Mouse (Mus musculus) cerebellum, adult 2 months (tissue): ENCODE data around the gene Phf20. TPM values are rescaled to one million over a fixed set of nuclear protein-coding genes. Genes with fewer than 3 reads are reported as not detected.
A peak's percentile ranks its signal among the peaks of the same experiment; 100 is the strongest.
"Not testable (repeated sequence)": the region's sequence is repeated elsewhere in the genome, so short reads cannot be mapped to it uniquely, and the experiment has no call there.

ENCODE experiments used
- DNase-seq, 2 experiments: peaks; one replicate each; pipeline ENCODE4 v3.0.0; 2021
- H3K27ac ChIP-seq: fragments of 200-500 bp; 2 replicates; pipeline ENCODE4 v1.5.1; 2012; ENCODE audit warnings: low read length, control low read depth, inconsistent platforms; ENCODE audit not compliant: insufficient read depth
- H3K27me3 ChIP-seq: fragments of 200-500 bp; 2 replicates; pipeline ENCODE4 v1.6.1; 2012; ENCODE audit warnings: inconsistent platforms, mild to moderate bottlenecking, low read length, moderate library complexity; ENCODE audit not compliant: control insufficient read depth, insufficient read depth
- H3K4me1 ChIP-seq: fragments of 200-500 bp; 2 replicates; pipeline ENCODE4 v1.6.1; 2011; ENCODE audit warnings: low read length; ENCODE audit not compliant: control insufficient read depth, insufficient read depth
- H3K4me3 ChIP-seq: fragments of 200-500 bp; replicated peaks from 2 replicates; pipeline ENCODE3; 2011; ENCODE audit warnings: mild to moderate bottlenecking, low read depth, low read length, control low read depth; ENCODE audit not compliant: insufficient read depth
- CTCF ChIP-seq: fragments of 200-500 bp; IDR thresholded peaks from 2 replicates; pipeline ENCODE4 v1.5.1; 2011; ENCODE audit warnings: low read depth, mild to moderate bottlenecking, control low read depth, low read length, moderate library complexity, borderline replicate concordance; ENCODE audit not compliant: insufficient read depth
- POLR2A ChIP-seq: fragments of 200-500 bp; IDR thresholded peaks from 2 replicates; pipeline ENCODE4 v1.6.1; 2011; ENCODE audit warnings: low read length, control low read depth, borderline replicate concordance; ENCODE audit not compliant: insufficient read depth
- WGBS: fragments of 180-500 bp; shearing (Covaris S2); methylation state at CpG from one replicate; pipeline ENCODE4 v1.1.7; 2018; 5-methylcytosine and 5-hydroxymethylcytosine counted together
- polyA plus RNA-seq: library from polyadenylated mRNA; depleted of rRNA; stranded (reverse); fragments of >200 nt; gene quantifications from 2 replicates; pipeline ENCODE4 v1.2.3, GENCODE M21; 2012

Phf20 gene
- polyA plus RNA-seq, 1 experiment, result 44.6 TPM

DNA sequence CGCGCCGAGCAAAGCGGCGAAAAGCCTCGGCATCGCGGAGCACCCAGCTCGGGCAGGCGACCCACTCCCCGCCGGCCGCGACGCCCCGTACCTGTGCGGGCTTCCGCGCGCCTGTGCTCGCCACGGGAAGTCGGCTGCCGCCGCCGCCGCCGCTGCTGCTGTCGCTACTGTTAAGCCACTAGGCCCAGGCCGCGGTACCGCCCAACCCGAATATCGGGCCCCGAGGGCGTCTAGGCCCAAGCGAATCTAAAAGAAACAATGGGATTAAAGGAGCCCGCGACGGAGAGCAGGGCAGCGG, 16.5 kb upstream of the Phf20 start:
- peaks cover 10% of the 10 kb centered on the region; the same call in 1 of the 2 replicates for H3K4me1 ChIP-seq
- no peak for DNase-seq
- TF ChIP-seq POLR2A (no peak), CTCF (no peak)
- H3K27me3 ChIP-seq, result no peaks in the 10 kb centered on the region
- H3K4me3 ChIP-seq, result peak overlapping the region; percentile 99
- WGBS, result under 1% methylated on average over 41 of the region's 41 CpGs
- H3K27ac ChIP-seq, result peak overlapping the region; percentile 88

DNA sequence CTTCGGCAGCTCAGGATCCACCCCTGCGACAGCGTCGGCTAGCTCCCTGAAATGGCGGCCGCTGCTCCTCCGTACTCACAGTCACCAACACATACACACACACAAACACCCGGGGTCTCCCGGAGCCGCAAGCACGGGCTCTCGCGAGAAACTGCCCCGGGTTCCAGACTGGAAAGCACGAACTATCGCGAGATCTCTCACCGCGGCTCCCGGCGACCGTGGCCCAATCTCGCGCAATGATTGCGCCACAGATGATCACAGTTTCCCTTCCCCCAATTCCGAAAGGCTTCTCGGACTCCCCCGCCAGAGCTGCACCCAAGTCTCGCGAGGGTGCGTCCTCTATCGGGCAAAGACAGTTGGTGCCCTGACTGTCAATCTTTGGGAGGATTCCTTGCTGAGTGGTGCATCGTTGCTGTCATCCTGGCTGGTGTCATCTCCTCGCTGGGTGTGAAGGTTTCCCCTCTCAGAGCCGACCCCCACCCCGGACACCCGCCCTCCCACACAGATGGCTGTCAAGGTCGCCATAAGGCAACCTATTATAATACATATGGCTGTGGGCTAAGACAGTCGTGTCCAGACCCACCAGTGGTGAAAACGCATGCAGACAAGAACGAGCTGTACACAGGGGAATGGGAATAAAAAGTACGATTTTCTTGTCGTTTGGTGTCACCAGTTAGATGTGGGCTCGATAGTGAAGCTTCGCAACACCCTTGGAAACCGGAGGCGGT, 16.0 kb upstream of the Phf20 start, which contains the start of gene Rbm39:
Gene Rbm39 (minus strand): TSS at position 145 of the 728 bp plus-strand sequence.
- under 1% methylated on average over 47 of the region's 47 CpGs for WGBS
- Histone ChIP-seq H3K27me3 (no peaks in the 10 kb centered on the region), H3K4me1 (peaks cover 10% of the 10 kb centered on the region; the same call in 1 of the 2 replicates), H3K4me3 (peak within 1 kb of the TSS; percentile 99), H3K27ac (peak within 1 kb of the TSS; percentile 91)
- DNase-seq, result peak; percentile 100
- TF ChIP-seq POLR2A, result peak; percentile 87
- peak; percentile 42; the same call in 1 of the 2 replicates for TF ChIP-seq CTCF

DNA sequence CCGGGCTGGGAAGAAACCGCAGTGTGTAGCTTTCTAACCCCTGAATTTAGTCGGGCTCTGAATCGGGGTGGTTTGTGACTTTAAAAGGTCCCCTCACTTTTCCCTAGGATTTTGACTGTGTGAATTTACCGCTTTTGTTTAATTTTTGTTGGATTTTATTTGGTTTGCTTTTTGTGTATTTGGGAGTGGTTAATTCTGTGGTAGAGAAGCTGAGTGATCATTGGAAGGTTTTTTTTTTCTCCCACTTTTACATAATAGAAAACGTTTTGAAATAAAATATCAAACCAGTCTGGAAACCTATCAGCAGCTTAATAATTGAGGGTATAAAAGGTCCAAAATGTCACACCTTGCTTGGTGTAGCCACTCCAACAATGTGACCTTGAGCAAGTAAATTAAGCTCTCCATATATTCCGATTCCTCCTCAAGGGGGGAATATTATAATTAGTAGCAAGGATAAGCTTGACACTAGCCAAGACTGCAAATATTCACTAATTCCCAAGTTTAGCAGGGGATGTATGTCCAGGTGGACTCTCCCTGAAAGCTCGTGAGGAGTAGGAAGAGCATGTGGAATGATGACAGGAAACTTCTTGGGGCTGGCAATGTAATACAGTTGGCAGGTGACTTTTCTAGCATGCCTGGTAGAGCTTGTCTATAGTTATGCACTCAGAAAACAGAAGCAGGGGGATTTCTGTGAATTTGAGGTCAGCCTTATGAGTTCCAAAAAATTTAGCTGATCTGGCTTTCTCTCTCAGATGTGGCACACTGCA, 15.3 kb upstream of the Phf20 start:
- under 1% methylated on average over 8 of the region's 8 CpGs for WGBS
- TF ChIP-seq CTCF, result no peak
- TF ChIP-seq POLR2A, result no peak
- DNase-seq, result peak in 1 of 2 experiments; percentile 43
- peak overlapping the region; percentile 73 for H3K4me3 ChIP-seq
- H3K27ac ChIP-seq, result peak overlapping the region; percentile 91
- peaks cover 10% of the 10 kb centered on the region; the same call in 1 of the 2 replicates for H3K4me1 ChIP-seq
- H3K27me3 ChIP-seq, result no peaks in the 10 kb centered on the region

DNA sequence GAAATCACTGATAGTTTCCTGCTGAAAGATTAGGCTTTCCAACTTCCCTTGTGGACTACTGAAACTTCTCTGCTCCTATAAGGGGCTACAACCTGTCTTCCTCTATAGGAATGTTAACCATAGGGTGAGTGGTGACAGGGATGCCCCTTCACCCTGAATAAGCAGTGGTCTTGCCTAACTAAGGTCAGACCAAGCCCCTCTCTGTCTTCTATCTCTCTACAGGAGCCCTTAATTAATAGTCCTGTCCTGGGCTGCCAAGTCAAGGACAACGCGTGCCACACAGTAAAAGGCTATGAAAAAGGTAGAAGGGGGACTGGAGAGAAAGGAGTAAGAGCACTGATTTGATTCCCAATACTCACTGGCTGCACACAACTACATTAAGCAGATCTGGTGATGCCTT, 14.7 kb upstream of the Phf20 start:
- peaks cover 10% of the 10 kb centered on the region; the same call in 1 of the 2 replicates for H3K4me1 ChIP-seq
- H3K27me3 ChIP-seq, result no peaks in the 10 kb centered on the region
- WGBS, result 16% methylated on average over 2 of the region's 2 CpGs
- no peak for DNase-seq
- no peak for TF ChIP-seq CTCF
- no peak for TF ChIP-seq POLR2A
- peak overlapping the region; percentile 68 for H3K27ac ChIP-seq
- H3K4me3 ChIP-seq, result no peak overlapping the region

DNA sequence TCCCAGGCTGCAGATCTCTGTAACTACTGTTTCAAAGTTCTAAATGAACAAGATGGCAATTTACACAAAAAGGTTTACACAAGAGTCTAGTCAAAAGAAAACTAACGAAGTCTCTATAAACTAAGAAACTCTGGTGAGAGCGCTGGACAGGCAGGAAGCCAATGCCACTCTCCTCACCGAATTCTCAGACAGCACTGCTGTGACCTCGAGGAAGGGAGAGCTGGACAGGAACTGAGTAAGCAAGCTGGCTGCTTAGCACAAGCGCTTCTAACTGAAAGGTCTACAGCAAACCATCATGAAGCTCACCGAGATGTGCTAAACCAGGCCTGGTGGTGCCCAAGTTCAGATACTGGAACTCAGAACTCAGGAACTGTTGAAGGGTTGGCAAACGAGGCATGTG, 7.0 kb upstream of the Phf20 start:
- not testable (repeated sequence) for DNase-seq, H3K27ac ChIP-seq, H3K4me1 ChIP-seq, H3K27me3 ChIP-seq, H3K4me3 ChIP-seq
- WGBS, result 82% methylated on average over 7 of the region's 7 CpGs

DNA sequence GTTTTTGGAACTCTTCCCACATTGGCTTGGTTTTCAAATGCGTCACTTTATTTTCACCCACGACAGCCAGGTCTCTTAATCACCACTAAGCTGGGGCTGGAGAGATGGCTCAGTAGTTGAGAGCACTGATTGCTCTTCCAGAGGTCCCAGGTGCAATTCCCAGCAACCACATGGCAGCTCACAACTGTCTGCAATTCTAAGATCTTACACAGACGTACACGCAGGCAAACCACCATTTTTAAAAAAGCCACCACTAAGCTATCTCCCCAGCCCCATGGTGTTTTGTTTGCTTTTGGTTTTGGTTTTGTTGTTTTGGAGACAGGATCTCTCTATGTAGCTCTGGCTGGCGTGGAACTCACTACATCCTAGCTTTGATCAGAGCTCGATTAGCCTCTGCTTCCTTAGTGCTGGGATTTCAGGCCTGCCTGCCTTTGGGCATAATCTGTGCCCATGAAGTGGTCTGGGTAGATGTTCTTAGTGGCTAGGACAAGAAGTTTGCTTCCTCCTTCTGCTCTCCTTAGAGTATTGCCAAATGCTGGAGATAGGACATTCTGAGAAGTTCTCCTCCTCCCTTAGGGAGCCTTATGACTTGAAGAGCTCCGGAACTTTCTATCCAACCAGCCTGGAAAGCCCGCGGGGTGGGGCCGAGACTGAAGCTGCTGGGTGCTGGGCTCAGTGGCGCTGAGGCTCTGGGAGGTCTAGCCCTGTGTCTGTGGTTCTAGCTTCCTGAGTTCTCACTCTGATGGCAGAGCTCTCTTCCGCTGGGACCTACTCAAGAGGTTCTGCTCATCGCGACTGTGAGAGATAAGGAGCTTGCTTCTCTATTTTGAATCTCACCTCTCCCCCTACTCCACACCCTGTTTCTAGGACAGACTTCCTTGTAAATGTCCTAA, 6.0 kb upstream of the Phf20 start:
- DNase-seq, result no peak
- H3K4me3 ChIP-seq, result no peak overlapping the region
- no peaks in the 10 kb centered on the region for H3K27me3 ChIP-seq
- TF ChIP-seq POLR2A (no peak), CTCF (no peak)
- WGBS, result 80% methylated on average over 14 of the region's 14 CpGs
- H3K4me1 ChIP-seq, result no peaks in the 10 kb centered on the region
- H3K27ac ChIP-seq, result no peak overlapping the region

DNA sequence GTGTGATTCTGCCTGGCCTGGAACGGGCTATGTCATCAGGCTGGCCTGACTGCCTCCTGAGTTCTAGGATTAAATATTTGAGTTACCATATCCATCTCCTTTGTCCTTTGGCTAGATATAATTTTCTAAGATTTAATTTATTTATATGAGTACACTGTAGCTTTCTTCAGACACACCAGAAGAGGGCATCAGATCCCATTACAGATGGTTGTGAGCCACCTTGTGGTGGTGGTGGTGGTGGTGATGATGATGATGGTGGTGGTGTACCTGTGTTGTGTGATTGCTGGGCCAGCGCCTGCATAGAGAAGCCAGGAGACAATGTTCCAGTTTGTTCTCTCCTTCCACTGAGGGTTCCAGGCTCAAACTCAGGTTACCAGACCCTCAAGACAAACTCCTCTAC, 4.7 kb upstream of the Phf20 start:
- Histone ChIP-seq H3K27me3 (no peaks in the 10 kb centered on the region), H3K4me1 (no peaks in the 10 kb centered on the region; the same call in 1 of the 2 replicates), H3K27ac (no peak overlapping the region), H3K4me3 (no peak overlapping the region)
- TF ChIP-seq CTCF (0 out of 2 replicates have a peak, but pooled peaks have one; percentile 1), POLR2A (no peak)
- 97% methylated on average over 2 of the region's 2 CpGs for WGBS
- DNase-seq, result no peak
